Mouse (Mus musculus): ENCODE results near the gene Nanos2. TPM values are rescaled to one million over a fixed set of nuclear protein-coding genes. Genes with fewer than 3 reads are reported as not detected.

Gene Nanos2
- not detected in 2 replicates for polyA plus RNA-seq (2015; fragmentation: Nextera tagmentation; extraction: Ambion mirVana)

DNA sequence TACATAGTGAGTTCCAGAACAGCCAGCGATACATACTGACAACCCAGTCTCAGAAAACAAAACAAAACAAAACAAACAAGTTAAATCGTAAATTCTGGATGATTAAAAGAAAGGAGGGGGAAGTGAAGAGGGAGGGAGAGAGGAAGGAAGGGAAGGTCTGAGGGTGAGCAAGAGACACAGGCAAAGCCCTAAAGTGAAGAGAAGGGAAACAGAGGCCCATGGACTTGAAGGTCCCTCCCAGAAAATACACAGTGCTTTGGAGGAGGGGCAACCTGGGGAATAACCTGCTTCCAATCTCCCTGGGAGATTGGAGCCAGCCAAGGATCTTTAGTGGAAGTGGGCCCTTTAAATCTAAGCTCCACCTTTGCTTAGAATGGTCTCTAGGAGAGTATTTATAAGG, at the start of gene Nanos2:
Nanos2 (plus strand) TSS at position 301 of the 400 bp plus-strand sequence.

DNA sequence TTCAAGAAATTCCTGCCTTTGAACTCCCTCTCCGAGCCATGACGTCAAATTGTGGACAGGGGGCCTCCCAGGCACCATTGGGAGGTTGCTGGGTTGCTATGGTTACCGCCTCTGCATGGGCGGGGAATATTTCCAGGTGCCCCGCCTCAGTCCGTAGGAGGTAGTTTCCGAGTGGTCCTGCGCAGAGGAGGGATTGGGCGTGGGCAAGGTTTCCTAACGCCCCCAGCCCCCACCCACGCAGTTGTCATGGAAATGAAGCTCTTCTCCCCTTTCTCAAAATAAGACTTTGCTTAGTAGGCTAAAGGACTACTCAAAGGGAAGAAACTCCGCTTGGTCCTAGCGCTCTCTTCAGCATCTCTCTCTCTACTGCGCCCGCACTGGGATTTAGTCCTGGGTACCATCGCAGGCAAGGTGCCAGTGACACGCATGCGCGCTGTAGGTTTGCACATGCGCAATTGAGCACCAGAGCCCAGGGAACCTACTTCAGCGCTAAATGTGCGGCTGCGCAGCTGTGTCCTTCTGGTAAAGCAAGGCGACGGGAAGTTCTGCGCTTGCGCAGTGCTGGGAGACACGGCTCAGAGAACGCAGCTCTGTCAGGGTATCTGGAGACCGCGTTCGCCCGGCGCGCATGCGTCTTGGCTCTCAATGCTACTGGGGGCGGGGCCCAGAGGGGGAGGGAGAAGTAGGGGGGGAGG, 3.5 kb downstream of the Nanos2 start, which contains the start of gene Mypop:
Mypop (plus strand) TSS at position 645 of the 695 bp plus-strand sequence.

DNA sequence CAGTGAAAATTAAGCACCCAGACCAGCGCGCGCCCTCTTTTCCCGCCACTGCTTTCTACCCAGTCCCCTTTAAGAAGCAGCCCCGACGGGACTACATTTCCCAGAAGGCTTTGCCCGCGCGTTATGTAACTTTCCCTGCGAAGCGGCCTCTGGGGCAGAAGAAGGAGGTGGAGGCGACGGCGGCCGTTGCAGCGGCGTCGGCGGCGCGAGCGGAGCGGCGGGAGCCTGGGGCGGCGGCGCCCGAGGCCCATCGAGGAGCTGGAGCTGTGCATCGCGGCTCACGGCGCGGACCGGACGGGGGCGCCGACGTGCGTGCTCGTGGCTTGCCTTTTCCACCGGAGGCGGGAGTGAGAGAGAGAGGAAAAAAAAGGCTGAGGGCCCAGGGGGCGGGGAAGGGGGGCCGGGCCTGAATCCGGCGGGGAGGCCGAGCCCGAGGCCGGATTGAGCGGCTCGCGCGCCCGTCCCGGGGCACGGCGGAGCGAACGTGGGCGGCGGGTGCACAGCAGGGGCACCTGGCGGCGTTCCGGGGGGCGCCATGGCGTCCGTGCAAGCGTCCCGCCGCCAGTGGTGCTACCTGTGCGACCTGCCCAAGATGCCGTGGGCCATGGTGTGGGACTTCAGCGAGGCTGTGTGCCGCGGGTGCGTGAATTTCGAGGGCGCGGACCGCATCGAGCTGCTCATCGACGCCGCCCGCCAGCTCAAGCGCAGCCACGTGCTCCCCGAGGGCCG, 16.9 kb downstream of the Nanos2 start, which contains the start of gene Irf2bp1:
Irf2bp1 (plus strand) TSS at position 143 of the 729 bp plus-strand sequence.

DNA sequence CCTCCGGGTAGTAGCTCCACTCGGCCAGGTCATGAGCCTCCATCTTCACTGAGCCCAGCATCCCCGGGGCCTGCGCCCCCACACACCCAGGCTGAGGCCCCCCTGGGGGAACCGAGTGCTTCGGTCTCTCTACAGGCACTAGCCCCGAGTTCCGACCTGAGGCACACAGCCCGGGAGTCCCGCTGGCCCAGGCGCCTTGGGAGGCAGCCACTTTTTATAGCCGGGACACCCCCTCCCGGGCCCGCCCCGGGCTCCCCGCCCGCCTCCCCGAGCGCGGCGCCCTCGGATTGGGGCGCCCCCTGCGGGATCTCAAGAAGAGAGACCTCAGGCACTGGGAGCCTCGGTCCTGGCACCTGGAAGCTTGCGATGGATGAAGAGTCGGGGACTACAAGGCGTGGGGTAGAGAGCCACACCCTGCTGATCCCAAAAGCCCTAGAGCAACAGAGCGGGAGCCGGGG, 36.2 kb downstream of the Nanos2 start, which contains the start of gene Foxa3:
Foxa3 (minus strand) TSS at position 182 of the 458 bp plus-strand sequence.

DNA sequence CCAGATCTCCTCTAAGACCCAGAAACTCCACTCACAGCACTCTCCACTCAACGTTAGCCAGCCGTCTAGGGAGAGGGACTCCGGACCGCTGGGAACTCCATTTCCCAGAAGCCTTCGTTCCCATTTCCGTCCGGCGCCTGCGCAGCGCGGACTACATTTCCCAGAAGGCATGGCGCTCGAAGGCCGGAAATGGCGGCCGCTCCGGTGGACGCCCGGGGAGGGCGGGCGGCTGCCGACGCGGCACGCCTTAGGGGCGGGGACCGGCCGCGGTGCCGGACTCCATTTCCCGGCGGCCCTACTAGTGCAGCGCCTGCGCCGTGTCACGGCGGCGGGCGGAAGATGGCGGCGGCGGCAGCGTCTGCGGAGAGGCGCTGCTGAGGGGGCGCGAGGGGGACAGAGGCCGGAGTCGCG, 36.9 kb downstream of the Nanos2 start, which contains the start of gene Sympk:
Sympk (plus strand) TSS at position 282 of the 411 bp plus-strand sequence.

Other genes with a start within 250 kb of the Nanos2 start
- not detected in 2 replicates for gene Psg19, start 188.9 kb upstream of the Nanos2 start, polyA plus RNA-seq (2015; fragmentation: Nextera tagmentation; extraction: Ambion mirVana)
- 0.06 and 0.10 TPM in 2 replicates for gene Psg17, start 165.8 kb upstream of the Nanos2 start, polyA plus RNA-seq (2015; fragmentation: Nextera tagmentation; extraction: Ambion mirVana)
- 2.6 and 3.1 TPM in 2 replicates for gene Mill2, start 147.4 kb upstream of the Nanos2 start, polyA plus RNA-seq (2015; fragmentation: Nextera tagmentation; extraction: Ambion mirVana)
- gene Pglyrp1, start 116.1 kb upstream of the Nanos2 start, polyA plus RNA-seq (2015; fragmentation: Nextera tagmentation; extraction: Ambion mirVana): 2.7 and 5.1 TPM in 2 replicates
- 11.8 and 12.3 TPM in 2 replicates for gene Ccdc61, start 77.0 kb upstream of the Nanos2 start, polyA plus RNA-seq (2015; fragmentation: Nextera tagmentation; extraction: Ambion mirVana)
- gene Nova2, start 61.5 kb upstream of the Nanos2 start, polyA plus RNA-seq (2015; fragmentation: Nextera tagmentation; extraction: Ambion mirVana): 0.19 and 0.20 TPM in 2 replicates
- gene Mypop, start 3.8 kb downstream of the Nanos2 start, polyA plus RNA-seq (2015; fragmentation: Nextera tagmentation; extraction: Ambion mirVana): 2.3 and 2.4 TPM in 2 replicates
- gene Irf2bp1, start 16.6 kb downstream of the Nanos2 start, polyA plus RNA-seq (2015; fragmentation: Nextera tagmentation; extraction: Ambion mirVana): 7.5 and 8.1 TPM in 2 replicates
- not detected in 2 replicates for gene Foxa3, start 36.1 kb downstream of the Nanos2 start, polyA plus RNA-seq (2015; fragmentation: Nextera tagmentation; extraction: Ambion mirVana)
- 10.3 and 10.6 TPM in 2 replicates for gene Sympk, start 37.0 kb downstream of the Nanos2 start, polyA plus RNA-seq (2015; fragmentation: Nextera tagmentation; extraction: Ambion mirVana)
- gene Rsph6a, start 67.3 kb downstream of the Nanos2 start, polyA plus RNA-seq (2015; fragmentation: Nextera tagmentation; extraction: Ambion mirVana): not detected in 2 replicates
- 7.3 and 9.4 TPM in 2 replicates for gene Dmwd, start 88.8 kb downstream of the Nanos2 start, polyA plus RNA-seq (2015; fragmentation: Nextera tagmentation; extraction: Ambion mirVana)
- 567 and 705 TPM in 2 replicates for gene Dmpk, start 96.4 kb downstream of the Nanos2 start, polyA plus RNA-seq (2015; fragmentation: Nextera tagmentation; extraction: Ambion mirVana)
- 28.4 and 30.6 TPM in 2 replicates for gene Six5, start 107.2 kb downstream of the Nanos2 start, polyA plus RNA-seq (2015; fragmentation: Nextera tagmentation; extraction: Ambion mirVana)
- 0.71 and 1.3 TPM in 2 replicates for gene Gm4969, start 131.0 kb downstream of the Nanos2 start, polyA plus RNA-seq (2015; fragmentation: Nextera tagmentation; extraction: Ambion mirVana)
- gene Fbxo46, start 132.5 kb downstream of the Nanos2 start, polyA plus RNA-seq (2015; fragmentation: Nextera tagmentation; extraction: Ambion mirVana): 5.8 and 6.1 TPM in 2 replicates
- gene Qpctl, start 161.9 kb downstream of the Nanos2 start, polyA plus RNA-seq (2015; fragmentation: Nextera tagmentation; extraction: Ambion mirVana): 11.9 and 12.2 TPM in 2 replicates
- gene Snrpd2, start 162.3 kb downstream of the Nanos2 start, polyA plus RNA-seq (2015; fragmentation: Nextera tagmentation; extraction: Ambion mirVana): 189 and 191 TPM in 2 replicates
- 0.37 and 0.49 TPM in 2 replicates for gene Gipr, start 178.7 kb downstream of the Nanos2 start, polyA plus RNA-seq (2015; fragmentation: Nextera tagmentation; extraction: Ambion mirVana)
- 26.0 and 26.1 TPM in 2 replicates for gene Eml2, start 189.0 kb downstream of the Nanos2 start, polyA plus RNA-seq (2015; fragmentation: Nextera tagmentation; extraction: Ambion mirVana)
- gene Gpr4, start 225.1 kb downstream of the Nanos2 start, polyA plus RNA-seq (2015; fragmentation: Nextera tagmentation; extraction: Ambion mirVana): 13.5 and 15.9 TPM in 2 replicates
- 24.9 and 26.7 TPM in 2 replicates for gene Opa3, start 240.9 kb downstream of the Nanos2 start, polyA plus RNA-seq (2015; fragmentation: Nextera tagmentation; extraction: Ambion mirVana)

Data from urinary bladder, postnatal 0 days (tissue).